Mouse (Mus musculus) midbrain, embryonic 13.5 days (tissue): ENCODE data around the gene Tex33. TPM values are rescaled to one million over a fixed set of nuclear protein-coding genes. Genes with fewer than 3 reads are reported as not detected.
"Not testable (repeated sequence)": the region's sequence is repeated elsewhere in the genome, so short reads cannot be mapped to it uniquely, and the experiment has no call there.

ENCODE experiments used
- ATAC-seq: fragments of 200-750 bp; cut with Nextera tagmentation; 2 replicates; pipeline ENCODE4 v1.8.0; 2017; ENCODE audit warnings: mild to moderate bottlenecking, moderate TSS enrichment, moderate library complexity
- H3K27ac ChIP-seq: fragments of 300-500 bp; sonication (generic); 2 replicates; pipeline ENCODE4 v1.5.1; 2015; ENCODE audit warnings: inconsistent platforms, mild to moderate bottlenecking, moderate library complexity
- H3K27me3 ChIP-seq: fragments of 300-500 bp; sonication (generic); 2 replicates; pipeline ENCODE4 v1.6.1; 2015; ENCODE audit warnings: mild to moderate bottlenecking, inconsistent platforms
- H3K36me3 ChIP-seq: fragments of 300-500 bp; sonication (generic); 2 replicates; pipeline ENCODE4 v1.6.1; 2015; ENCODE audit warnings: mild to moderate bottlenecking, inconsistent platforms
- H3K4me1 ChIP-seq: fragments of 300-500 bp; sonication (generic); replicated peaks from 2 replicates; pipeline ENCODE4 v1.6.1; 2015; ENCODE audit warnings: inconsistent platforms
- H3K4me2 ChIP-seq: fragments of 300-500 bp; sonication (generic); replicated peaks from 2 replicates; pipeline ENCODE4 v1.6.1; 2015; ENCODE audit warnings: moderate library complexity, mild to moderate bottlenecking, inconsistent platforms
- H3K4me3 ChIP-seq: fragments of 300-500 bp; sonication (generic); replicated peaks from 2 replicates; pipeline ENCODE4 v1.5.1; 2015; ENCODE audit warnings: mild to moderate bottlenecking, inconsistent platforms
- H3K9ac ChIP-seq: fragments of 300-500 bp; sonication (generic); replicated peaks from 2 replicates; pipeline ENCODE4 v1.6.1; 2015; ENCODE audit warnings: mild to moderate bottlenecking, inconsistent platforms
- H3K9me3 ChIP-seq: fragments of 300-500 bp; sonication (generic); 2 replicates; pipeline ENCODE4 v1.6.1; 2016; ENCODE audit warnings: mild to moderate bottlenecking, inconsistent platforms
- WGBS: fragments of 180-500 bp; shearing (Covaris S2); methylation state at CpG from one replicate; pipeline ENCODE4 v1.1.7; 2015; 5-methylcytosine and 5-hydroxymethylcytosine counted together
- microRNA-seq: library from miRNA; unstranded; fragments of <30 nt; microRNA quantifications from one replicate; pipeline ENCODE4, GENCODE M21; 2016
- polyA plus RNA-seq: library from polyadenylated mRNA; unstranded; fragments of >200 nt; fragmentation: Nextera tagmentation; extraction: Ambion mirVana; gene quantifications from 2 replicates; pipeline ENCODE4 v1.2.1, GENCODE M21; 2015

Gene Tex33
- polyA plus RNA-seq, 1 experiment from 2014 or later, result not detected

DNA sequence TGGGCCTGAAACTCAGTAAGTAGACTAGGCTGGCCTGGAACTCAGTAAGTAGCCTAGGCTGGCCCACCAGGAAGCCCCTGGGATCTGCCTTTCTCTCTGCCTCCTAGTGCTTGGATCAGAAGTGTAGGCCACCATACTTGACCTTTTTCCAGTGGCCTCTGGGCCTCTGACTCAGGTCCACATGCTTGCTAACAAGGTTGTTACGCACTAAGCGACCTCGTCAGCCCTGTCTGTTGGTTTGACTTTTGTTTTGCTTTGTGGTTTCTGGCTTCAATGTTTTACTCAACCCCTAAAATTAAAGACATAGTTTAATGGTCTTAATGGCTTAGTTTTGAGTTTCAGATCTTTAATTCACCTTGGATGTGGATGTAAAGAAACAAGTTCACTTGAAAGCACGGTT, 65.0 kb downstream of the Tex33 start:
- Histone ChIP-seq H3K36me3 (no peaks in the 10 kb centered on the region), H3K9me3 (no peaks in the 10 kb centered on the region), H3K27me3 (no peaks in the 10 kb centered on the region), H3K9ac (no peak overlapping the region), H3K4me1 (0 out of 2 replicates have a peak, but pooled peaks cover 3% of the 10 kb centered on the region), H3K4me3 (no peak overlapping the region), H3K4me2 (no peak overlapping the region), H3K27ac (no peak overlapping the region)
- ATAC-seq, result no peak
- WGBS, result 81% methylated on average over 4 of the region's 4 CpGs

GRCm38 (mm10) chr15:78329972-78330371, 65.7 kb downstream of the Tex33 start:
- H3K9ac ChIP-seq, H3K4me1 ChIP-seq, H3K4me2 ChIP-seq, H3K27ac ChIP-seq, H3K9me3 ChIP-seq, ATAC-seq, H3K27me3 ChIP-seq, H3K4me3 ChIP-seq, H3K36me3 ChIP-seq: not testable (repeated sequence)
- WGBS, result 77% methylated on average over 6 of the region's 6 CpGs

- ATAC-seq, result no peak
- 0 out of 2 replicates have a peak, but pooled peaks cover 3% of the 10 kb centered on the region for H3K4me1 ChIP-seq
- H3K27me3 ChIP-seq, result no peaks in the 10 kb centered on the region
- no peak overlapping the region for H3K4me3 ChIP-seq
- 78% methylated on average over 3 of the region's 3 CpGs for WGBS
- no peaks in the 10 kb centered on the region for H3K9me3 ChIP-seq
- no peaks in the 10 kb centered on the region for H3K36me3 ChIP-seq
- no peak overlapping the region for H3K4me2 ChIP-seq
- H3K27ac ChIP-seq, result no peak overlapping the region
- H3K9ac ChIP-seq, result no peak overlapping the region
These were observed 67.1 kb downstream of the Tex33 start for GRCm38 (mm10) chr15:78328520-78329097.

Small RNA genes lying within 50 kb of the gene (microRNA-seq; reads per million reads assigned to microRNA genes)
- gene Mir7676-2, result not detected

Other genes starting within 250 kb of the Tex33 start
- gene Ift27, start 221.8 kb downstream of the Tex33 start, polyA plus RNA-seq, result 115 and 121 TPM in 2 replicates
- 1.4 and 3.1 TPM in 2 replicates for gene Pvalb, start 189.5 kb downstream of the Tex33 start, polyA plus RNA-seq
- gene Ncf4, start 151.1 kb downstream of the Tex33 start, polyA plus RNA-seq, result 1.0 and 1.4 TPM in 2 replicates
- 0.09 and 0.34 TPM in 2 replicates for gene Csf2rb2, start 90.2 kb downstream of the Tex33 start, polyA plus RNA-seq
- 0.61 and 1.0 TPM in 2 replicates for gene Csf2rb, start 70.2 kb downstream of the Tex33 start, polyA plus RNA-seq
- 6.5 and 8.8 TPM in 2 replicates for gene Tst, start 10.0 kb upstream of the Tex33 start, polyA plus RNA-seq
- 1.3 and 2.8 TPM in 2 replicates for gene Mpst, start 10.5 kb upstream of the Tex33 start, polyA plus RNA-seq
- gene Kctd17, start 32.7 kb upstream of the Tex33 start, polyA plus RNA-seq, result 107 and 117 TPM in 2 replicates
- gene Tmprss6, start 72.7 kb upstream of the Tex33 start, polyA plus RNA-seq, result 0.16 TPM in 1 of 2 replicates, not detected in the other
- gene Il2rb, start 99.4 kb upstream of the Tex33 start, polyA plus RNA-seq, result not detected in 2 replicates
- gene C1qtnf6, start 135.5 kb upstream of the Tex33 start, polyA plus RNA-seq, result 4.8 and 5.6 TPM in 2 replicates
- 0.15 and 0.26 TPM in 2 replicates for gene Sstr3, start 148.8 kb upstream of the Tex33 start, polyA plus RNA-seq
- 3.2 and 5.6 TPM in 2 replicates for gene Rac2, start 176.9 kb upstream of the Tex33 start, polyA plus RNA-seq
- 3.7 and 5.8 TPM in 2 replicates for gene Cyth4, start 201.1 kb upstream of the Tex33 start, polyA plus RNA-seq